8 mouse cellular contexts compared by ENCODE assay signal in the genomic region with DNA sequence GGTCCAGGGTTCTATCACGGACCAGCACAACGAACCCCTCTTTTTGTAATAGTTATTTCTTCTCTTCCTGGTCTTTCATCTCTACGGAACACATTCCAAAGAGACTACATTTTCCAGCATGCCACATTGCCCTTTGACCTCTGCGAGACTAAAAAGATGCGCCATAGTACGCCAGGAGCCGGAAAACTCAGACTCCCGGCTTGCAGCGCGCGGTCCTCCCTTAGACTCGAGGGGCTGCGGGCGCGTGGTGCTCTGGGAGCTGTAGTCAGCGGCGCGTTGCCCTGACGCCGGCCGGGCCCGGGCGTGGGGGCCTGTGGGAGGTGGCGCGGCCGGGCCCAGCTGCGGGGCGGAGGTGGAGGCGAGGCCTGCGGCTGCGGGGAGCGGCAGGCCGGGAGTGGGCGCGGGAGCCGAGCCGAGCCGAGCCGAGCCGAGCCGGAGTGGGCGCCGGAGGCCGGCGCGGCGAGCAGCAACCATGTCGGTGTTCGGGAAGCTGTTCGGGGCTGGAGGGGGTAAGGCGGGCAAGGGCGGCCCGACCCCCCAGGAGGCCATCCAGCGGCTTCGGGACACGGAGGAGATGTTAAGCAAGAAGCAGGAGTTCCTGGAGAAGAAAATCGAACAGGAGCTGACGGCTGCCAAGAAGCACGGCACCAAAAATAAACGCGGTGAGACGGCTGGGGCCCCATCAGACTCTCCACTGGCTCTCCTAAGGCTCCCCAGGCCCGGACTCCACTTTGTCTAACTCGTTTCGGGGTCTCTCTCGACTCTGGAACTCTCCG. TPM values are rescaled to one million over a fixed set of nuclear protein-coding genes. Genes with fewer than 3 reads are reported as not detected.
DNase-seq lines count a peak whose midpoint lies in the region; ATAC-seq lines count a peak whose summit lies in the region.

No protein-coding gene starts in this region.

- H3K9me3 ChIP-seq in hindbrain, embryonic 16.5 days (ENCODE audit: control insufficient read depth, low read length): no peaks in the 10 kb centered on the region

- H3K4me1 ChIP-seq in hindbrain, embryonic 16.5 days (ENCODE audit: control insufficient read depth, insufficient read depth, low read depth, low read length): peaks cover 25% of the 10 kb centered on the region

- H3K4me2 ChIP-seq in hindbrain, embryonic 16.5 days (ENCODE audit: low read length): peak overlapping the region; percentile 98

- DNase-seq in WW6 (ENCODE audit: low read depth, low spot score): peak; percentile 86
- DNase-seq in cerebellum, postnatal 4 days (ENCODE audit: low spot score in 2 of 2): peak; percentile 89 to 95
- DNase-seq in gastrocnemius, adult 18-20 months (ENCODE audit: low spot score): peak; percentile 98
- peak; percentile 97 to 98 for DNase-seq in left cerebral cortex, adult 18-20 months (ENCODE audit: low spot score in 2 of 2)
- DNase-seq in right cerebral cortex, adult 18-20 months: peak; percentile 99
- DNase-seq in urinary bladder, postnatal 10 days (ENCODE audit: low spot score): peak; percentile 87

- peak overlapping the region; percentile 95 for H3K9ac ChIP-seq in hindbrain, embryonic 16.5 days (ENCODE audit: low read depth, low read length)

- peak overlapping the region; percentile 83 for H3K27ac ChIP-seq in hindbrain, embryonic 16.5 days (ENCODE audit: low read depth, low read length)
- peak overlapping the region; percentile 95 for H3K27ac ChIP-seq in macrophage

- H3K79me2 ChIP-seq in macrophage (ENCODE audit: inconsistent target): peaks cover 49% of the 10 kb centered on the region

- ATAC-seq in hindbrain, embryonic 16.5 days: peak; percentile 100

- no peaks in the 10 kb centered on the region for H3K27me3 ChIP-seq in hindbrain, embryonic 16.5 days (replicated peaks; ENCODE audit: control insufficient read depth, insufficient read depth, low read length)

- peaks cover 2% of the 10 kb centered on the region; the same call in 1 of the 2 replicates for H3K36me3 ChIP-seq in hindbrain, embryonic 16.5 days (ENCODE audit: control insufficient read depth, insufficient read depth, low read length)
- peaks cover 16% of the 10 kb centered on the region; the same call in 1 of the 2 replicates for H3K36me3 ChIP-seq in macrophage (ENCODE audit: inconsistent target)

- peak overlapping the region; percentile 90 for H3K4me3 ChIP-seq in hindbrain, embryonic 16.5 days (ENCODE audit: low read length)
- peak overlapping the region; percentile 98 for H3K4me3 ChIP-seq in macrophage (ENCODE audit: inconsistent target)

- WGBS in hindbrain, embryonic 16.5 days: under 1% methylated on average over 67 of the region's 67 CpGs
- WGBS in macrophage (ENCODE audit: missing documents): under 1% methylated on average over 56 of the region's 67 CpGs

RNA-seq across cellular contexts. Expression of a gene that starts 5.4 kb away (rescaled TPM):
- 100 to 1,000 TPM; 121 to 127 TPM for total RNA-seq in gastrocnemius, adult 18-20 months (2021)
- 23.0 and 32.2 TPM in 2 replicates for polyA plus RNA-seq in hindbrain, embryonic 16.5 days (2015; fragmentation: Nextera tagmentation; extraction: Ambion mirVana)
- 100 to 1,000 TPM; 222 to 229 TPM for total RNA-seq in left cerebral cortex, adult 18-20 months (2021)
- 100 to 1,000 TPM in 8 of 26 experiments, 10 to 100 TPM in 18; 42.4 to 191 (median 87.5) TPM for total RNA-seq in macrophage (2018; cell fraction: chromatin; rRNA removed)
- 100 to 1,000 TPM; 304 to 534 (median 451) TPM for total RNA-seq in macrophage (2018; cell fraction: cytosol; rRNA removed)
- total RNA-seq in macrophage (2018; cell fraction: nucleus; rRNA removed): 100 to 1,000 TPM in 24 of 26 experiments, 10 to 100 TPM in 2; 82.1 to 276 (median 202) TPM
- polyA plus RNA-seq in macrophage (2018): 337 to 461 TPM (median 343 TPM) in 3 replicates

RNA-seq across cellular contexts. Expression of a gene that starts 43.7 kb away (rescaled TPM):
- not detected for total RNA-seq in gastrocnemius, adult 18-20 months (2021)
- 0.35 and 0.82 TPM in 2 replicates for polyA plus RNA-seq in hindbrain, embryonic 16.5 days (2015; fragmentation: Nextera tagmentation; extraction: Ambion mirVana)
- total RNA-seq in left cerebral cortex, adult 18-20 months (2021): not detected
- total RNA-seq in macrophage (2018; cell fraction: chromatin; rRNA removed): not detected
- total RNA-seq in macrophage (2018; cell fraction: cytosol; rRNA removed): not detected
- not detected for total RNA-seq in macrophage (2018; cell fraction: nucleus; rRNA removed)
- polyA plus RNA-seq in macrophage (2018): not detected in 3 replicates

RNA-seq across cellular contexts. Expression of a gene that starts 43.8 kb away (rescaled TPM):
- total RNA-seq in gastrocnemius, adult 18-20 months (2021): 1 to 10 TPM; 2.5 to 2.9 TPM
- polyA plus RNA-seq in hindbrain, embryonic 16.5 days (2015; fragmentation: Nextera tagmentation; extraction: Ambion mirVana): 2.0 and 2.3 TPM in 2 replicates
- total RNA-seq in left cerebral cortex, adult 18-20 months (2021): 10 to 100 TPM; 11.0 to 11.4 TPM
- total RNA-seq in macrophage (2018; cell fraction: chromatin; rRNA removed): 1 to 10 TPM in 21 of 26 experiments, under 1 TPM in 5; 0.65 to 4.3 (median 2.9) TPM
- total RNA-seq in macrophage (2018; cell fraction: cytosol; rRNA removed): 1 to 10 TPM in 20 of 26 experiments, under 1 TPM in 6; 0.56 to 1.9 (median 1.5) TPM
- total RNA-seq in macrophage (2018; cell fraction: nucleus; rRNA removed): 1 to 10 TPM in 23 of 26 experiments, under 1 TPM in 3; 0.67 to 4.0 (median 2.2) TPM
- polyA plus RNA-seq in macrophage (2018): 1.6 to 1.9 TPM (median 1.8 TPM) in 3 replicates

RNA-seq across cellular contexts. Expression of a gene that starts 53.4 kb away (rescaled TPM):
- 10 to 100 TPM; 12.3 to 14.1 TPM for total RNA-seq in gastrocnemius, adult 18-20 months (2021)
- polyA plus RNA-seq in hindbrain, embryonic 16.5 days (2015; fragmentation: Nextera tagmentation; extraction: Ambion mirVana): 18.7 and 20.6 TPM in 2 replicates
- total RNA-seq in left cerebral cortex, adult 18-20 months (2021): 10 to 100 TPM in 1 of 2 experiments, 1 to 10 TPM in 1; 9.5 to 12.3 TPM
- 10 to 100 TPM in 2 of 26 experiments, 1 to 10 TPM in 18, under 1 TPM in 4, not detected in 2; 0.25 to 13.3 (median 2.5) TPM for total RNA-seq in macrophage (2018; cell fraction: chromatin; rRNA removed)
- total RNA-seq in macrophage (2018; cell fraction: cytosol; rRNA removed): 10 to 100 TPM in 11 of 26 experiments, 1 to 10 TPM in 15; 5.3 to 15.6 (median 9.6) TPM
- total RNA-seq in macrophage (2018; cell fraction: nucleus; rRNA removed): 10 to 100 TPM in 1 of 26 experiments, 1 to 10 TPM in 24, under 1 TPM in 1; 0.79 to 10.3 (median 3.3) TPM
- polyA plus RNA-seq in macrophage (2018): 9.5 to 12.3 TPM (median 11.9 TPM) in 3 replicates

Comparison
In these comparisons a context has a peak if more than half of its experiments do, and no peak if none do; other contexts are left out.
1. Peak in every context shown above with its lines: DNase-seq, ATAC-seq, H3K4me3 ChIP-seq and H3K27ac ChIP-seq.